Mouse (Mus musculus): ENCODE measurements around the gene Gm13289.

GRCm38 (mm10) chr4:88757628-88758031 is 19.1 kb upstream of the Gm13289 start:
- TF ChIP-seq CTCF (IDR thresholded peaks at IDR 0.05; ENCODE audit: borderline replicate concordance, insufficient read depth, low read depth, low read length) (peak; percentile 70), POLR2A (IDR thresholded peaks at IDR 0.05; ENCODE audit: borderline replicate concordance, insufficient read depth, low read length) (peak; percentile 20; the same call in 1 of the 2 replicates)
